Mouse (Mus musculus): ENCODE measurements around the gene Trim46. TPM values are rescaled to one million over a fixed set of nuclear protein-coding genes. Genes with fewer than 3 reads are reported as not detected.

Gene Trim46
- 27.2 and 29.6 TPM in 2 replicates for polyA plus RNA-seq (2016; fragmentation: Nextera tagmentation; extraction: Ambion mirVana)

GRCm38 (mm10) chr3:89246261-89247100 is at the start of gene Trim46:
Trim46 (minus strand) TSS chr3:89246309.
- peak within 1 kb of the TSS; percentile 73 for H3K4me3 ChIP-seq
- WGBS = 1% methylated on average over 42 of the region's 42 CpGs

GRCm38 (mm10) chr3:89295685-89296230 is 49.6 kb upstream of the Trim46 start:
- WGBS = 82% methylated on average over 8 of the region's 8 CpGs
- Histone ChIP-seq H3K27me3 (peaks cover 16% of the 10 kb centered on the region), H3K4me1 (peaks cover 6% of the 10 kb centered on the region), H3K9me3 (replicated peaks) (no peaks in the 10 kb centered on the region), H3K36me3 (no peaks in the 10 kb centered on the region), H3K4me3 (no peak overlapping the region), H3K4me2 (replicated peaks) (no peak overlapping the region), H3K27ac (no peak overlapping the region), H3K9ac (no peak overlapping the region)
- ATAC-seq (ENCODE audit: low FRiP score) = no peak

More at GRCm38 (mm10) chr3:89246261-89247100, at the start of gene Trim46:
- Histone ChIP-seq H3K27ac (peak within 1 kb of the TSS; percentile 91), H3K9ac (peak within 1 kb of the TSS; percentile 75), H3K27me3 (no peaks in the 10 kb centered on the region), H3K9me3 (replicated peaks) (no peaks in the 10 kb centered on the region), H3K4me1 (peaks cover 51% of the 10 kb centered on the region), H3K36me3 (peaks cover 19% of the 10 kb centered on the region), H3K4me2 (replicated peaks) (peak within 1 kb of the TSS; percentile 77)
- ATAC-seq (ENCODE audit: low FRiP score) = peak; percentile 67

- Histone ChIP-seq H3K4me1 (no peaks in the 10 kb centered on the region), H3K9ac (no peak overlapping the region), H3K4me3 (no peak overlapping the region), H3K27me3 (0 out of 2 replicates have a peak, but pooled peaks cover 5% of the 10 kb centered on the region), H3K4me2 (replicated peaks) (no peak overlapping the region), H3K27ac (no peak overlapping the region), H3K9me3 (replicated peaks) (no peaks in the 10 kb centered on the region), H3K36me3 (no peaks in the 10 kb centered on the region)
- no peak for ATAC-seq (ENCODE audit: low FRiP score)
- WGBS = 78% methylated on average over 5 of the region's 5 CpGs
These were observed 48.1 kb upstream of the Trim46 start for GRCm38 (mm10) chr3:89294195-89294594.

GRCm38 (mm10) chr3:89293247-89293918 is 47.3 kb upstream of the Trim46 start:
- WGBS = 92% methylated on average over 11 of the region's 11 CpGs

GRCm38 (mm10) chr3:89292303-89292702 is 46.2 kb upstream of the Trim46 start:
- Histone ChIP-seq H3K27me3 (no peaks in the 10 kb centered on the region), H3K27ac (no peak overlapping the region), H3K9me3 (replicated peaks) (no peaks in the 10 kb centered on the region), H3K36me3 (no peaks in the 10 kb centered on the region), H3K4me1 (peaks cover 2% of the 10 kb centered on the region; the same call in 1 of the 2 replicates), H3K4me2 (replicated peaks) (no peak overlapping the region), H3K4me3 (no peak overlapping the region), H3K9ac (no peak overlapping the region)
- WGBS = 83% methylated on average over 5 of the region's 5 CpGs
- no peak for ATAC-seq (ENCODE audit: low FRiP score)

More at GRCm38 (mm10) chr3:89293247-89293918, 47.3 kb upstream of the Trim46 start:
- no peak overlapping the region for H3K27ac ChIP-seq
- no peak for ATAC-seq (ENCODE audit: low FRiP score)
- H3K4me1 ChIP-seq = no peaks in the 10 kb centered on the region; the same call in 1 of the 2 replicates
- H3K9me3 ChIP-seq (replicated peaks) = no peaks in the 10 kb centered on the region
- H3K4me3 ChIP-seq = no peak overlapping the region
- H3K36me3 ChIP-seq = no peaks in the 10 kb centered on the region
- H3K27me3 ChIP-seq = no peaks in the 10 kb centered on the region
- no peak overlapping the region for H3K9ac ChIP-seq
- H3K4me2 ChIP-seq (replicated peaks) = no peak overlapping the region

- no peak overlapping the region for H3K9ac ChIP-seq
- ATAC-seq (ENCODE audit: low FRiP score) = no peak
- 80% methylated on average over 10 of the region's 10 CpGs for WGBS
- no peak overlapping the region for H3K4me3 ChIP-seq
- no peaks in the 10 kb centered on the region for H3K27me3 ChIP-seq
- no peak overlapping the region for H3K4me2 ChIP-seq (replicated peaks)
- H3K27ac ChIP-seq = no peak overlapping the region
- H3K9me3 ChIP-seq (replicated peaks) = no peaks in the 10 kb centered on the region
- H3K4me1 ChIP-seq = peaks cover 2% of the 10 kb centered on the region; the same call in 1 of the 2 replicates
- H3K36me3 ChIP-seq = no peaks in the 10 kb centered on the region
These were observed 45.8 kb upstream of the Trim46 start for GRCm38 (mm10) chr3:89291874-89292273.

GRCm38 (mm10) chr3:89288503-89288928 is 42.4 kb upstream of the Trim46 start:
- WGBS = 52% methylated on average over 7 of the region's 7 CpGs
- Histone ChIP-seq H3K4me2 (replicated peaks) (no peak overlapping the region), H3K9ac (no peak overlapping the region)

GRCm38 (mm10) chr3:89287286-89287685 is 41.2 kb upstream of the Trim46 start:
- WGBS = 60% methylated on average over 5 of the region's 5 CpGs

More at GRCm38 (mm10) chr3:89288503-89288928, 42.4 kb upstream of the Trim46 start:
- no peaks in the 10 kb centered on the region for H3K9me3 ChIP-seq (replicated peaks)
- H3K27ac ChIP-seq = no peak overlapping the region
- peaks cover 4% of the 10 kb centered on the region for H3K4me1 ChIP-seq
- no peak overlapping the region for H3K4me3 ChIP-seq
- H3K27me3 ChIP-seq = 0 out of 2 replicates have a peak, but pooled peaks cover 3% of the 10 kb centered on the region
- H3K36me3 ChIP-seq = no peaks in the 10 kb centered on the region
- ATAC-seq (ENCODE audit: low FRiP score) = no peak

GRCm38 (mm10) chr3:89285526-89285925 is 39.4 kb upstream of the Trim46 start:
- Histone ChIP-seq H3K4me1 (peaks cover 14% of the 10 kb centered on the region), H3K9ac (no peak overlapping the region), H3K27ac (no peak overlapping the region), H3K4me2 (replicated peaks) (no peak overlapping the region), H3K36me3 (no peaks in the 10 kb centered on the region), H3K4me3 (no peak overlapping the region), H3K27me3 (peaks cover 20% of the 10 kb centered on the region), H3K9me3 (replicated peaks) (no peaks in the 10 kb centered on the region)
- no peak for ATAC-seq (ENCODE audit: low FRiP score)
- WGBS = 27% methylated on average over 2 of the region's 2 CpGs

More at GRCm38 (mm10) chr3:89287286-89287685, 41.2 kb upstream of the Trim46 start:
- H3K4me2 ChIP-seq (replicated peaks) = no peak overlapping the region
- H3K4me1 ChIP-seq = peaks cover 4% of the 10 kb centered on the region
- H3K4me3 ChIP-seq = no peak overlapping the region
- no peak overlapping the region for H3K9ac ChIP-seq
- H3K9me3 ChIP-seq (replicated peaks) = no peaks in the 10 kb centered on the region
- no peak for ATAC-seq (ENCODE audit: low FRiP score)
- H3K27ac ChIP-seq = no peak overlapping the region
- H3K27me3 ChIP-seq = peaks cover 3% of the 10 kb centered on the region; the same call in 1 of the 2 replicates
- H3K36me3 ChIP-seq = no peaks in the 10 kb centered on the region

- Histone ChIP-seq H3K4me1 (peaks cover 27% of the 10 kb centered on the region), H3K27ac (no peak overlapping the region), H3K4me3 (no peak overlapping the region), H3K9ac (no peak overlapping the region), H3K27me3 (peaks cover 28% of the 10 kb centered on the region), H3K36me3 (no peaks in the 10 kb centered on the region), H3K4me2 (replicated peaks) (no peak overlapping the region), H3K9me3 (replicated peaks) (no peaks in the 10 kb centered on the region)
- WGBS = 90% methylated on average over 3 of the region's 3 CpGs
- no peak for ATAC-seq (ENCODE audit: low FRiP score)
These were observed 38.2 kb upstream of the Trim46 start for GRCm38 (mm10) chr3:89284261-89284660.

- H3K27me3 ChIP-seq = peaks cover 48% of the 10 kb centered on the region
- ATAC-seq (ENCODE audit: low FRiP score) = no peak
- WGBS = 26% methylated on average over 4 of the region's 4 CpGs
- H3K4me3 ChIP-seq = no peak overlapping the region
- H3K4me2 ChIP-seq (replicated peaks) = no peak overlapping the region
- H3K9ac ChIP-seq = no peak overlapping the region
- H3K36me3 ChIP-seq = no peaks in the 10 kb centered on the region
- H3K27ac ChIP-seq = no peak overlapping the region
- H3K9me3 ChIP-seq (replicated peaks) = no peaks in the 10 kb centered on the region
- H3K4me1 ChIP-seq = peaks cover 37% of the 10 kb centered on the region
These were observed 36.2 kb upstream of the Trim46 start for GRCm38 (mm10) chr3:89282291-89282643.

All from hindbrain, embryonic 12.5 days (tissue).